Mouse (Mus musculus): ENCODE results near the gene Acbd4.

Gene Acbd4

DNA sequence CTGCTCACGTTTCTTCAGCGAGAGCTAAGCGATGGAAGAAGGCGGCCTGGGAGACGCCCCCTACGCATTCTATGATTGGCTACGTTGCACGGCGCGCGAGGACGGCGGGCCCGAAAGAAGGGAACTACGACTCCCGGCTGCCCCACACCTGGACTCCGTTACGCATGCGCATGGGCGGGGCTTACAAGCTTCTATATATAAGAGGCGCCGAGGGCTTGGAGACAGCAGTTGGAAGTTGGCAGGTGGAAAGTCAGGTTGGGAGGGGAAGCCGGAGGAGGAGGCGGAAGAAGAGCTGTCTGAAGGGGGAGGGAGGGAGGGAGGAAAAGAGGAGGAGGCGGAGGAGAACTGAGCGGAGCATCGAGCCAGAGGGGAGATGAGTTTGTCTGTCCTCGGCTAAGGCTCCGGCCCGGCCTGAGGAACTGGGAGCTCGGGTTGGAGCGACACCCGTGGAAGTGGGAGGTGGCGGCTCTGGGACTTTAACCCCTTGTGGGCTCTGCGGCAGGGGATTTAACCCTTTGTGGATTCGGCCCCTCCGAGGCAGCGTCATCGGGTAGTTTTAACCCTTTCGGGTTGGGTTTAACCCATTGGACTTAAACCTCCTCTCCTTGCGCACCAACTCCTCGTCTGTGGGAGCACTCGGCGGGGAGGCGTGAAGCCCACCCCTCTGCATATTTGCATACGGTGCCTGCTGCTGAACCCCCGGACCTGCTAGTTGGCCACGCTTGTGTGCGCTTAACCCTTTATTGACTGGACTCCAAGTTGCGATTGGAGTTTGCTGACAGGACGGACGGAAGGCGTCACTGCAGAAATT is 14.7 kb downstream of the Acbd4 start, which contains the start of gene Hexim1:
TSS of gene Hexim1 (plus strand) at position 224 of the 811 bp plus-strand sequence.
- ChIA-PET POLR2A (interaction anchor here (0.6 to 21.5 kb wide), 301 partner anchors 9 to 1937 kb away, joined by 3 to 2603 read pairs (median 4); partner anchors contain the start of genes Acbd4 (in 4 of the 4), Hexim2 (in 4 of the 4), Kif18b (in 4 of the 4) and Plcd3 (in 4 of the 4)), CTCF (interaction anchor here (0.6 to 4.5 kb wide), 30 partner anchors 10 to 1174 kb away, joined by 3 to 68 read pairs (median 4); partner anchors contain the start of genes Acbd4 (in 3 of the 4), Hexim2 (in 3 of the 4), Plcd3 (in 3 of the 4) and Tmub2 (in 1 of the 4))

DNA sequence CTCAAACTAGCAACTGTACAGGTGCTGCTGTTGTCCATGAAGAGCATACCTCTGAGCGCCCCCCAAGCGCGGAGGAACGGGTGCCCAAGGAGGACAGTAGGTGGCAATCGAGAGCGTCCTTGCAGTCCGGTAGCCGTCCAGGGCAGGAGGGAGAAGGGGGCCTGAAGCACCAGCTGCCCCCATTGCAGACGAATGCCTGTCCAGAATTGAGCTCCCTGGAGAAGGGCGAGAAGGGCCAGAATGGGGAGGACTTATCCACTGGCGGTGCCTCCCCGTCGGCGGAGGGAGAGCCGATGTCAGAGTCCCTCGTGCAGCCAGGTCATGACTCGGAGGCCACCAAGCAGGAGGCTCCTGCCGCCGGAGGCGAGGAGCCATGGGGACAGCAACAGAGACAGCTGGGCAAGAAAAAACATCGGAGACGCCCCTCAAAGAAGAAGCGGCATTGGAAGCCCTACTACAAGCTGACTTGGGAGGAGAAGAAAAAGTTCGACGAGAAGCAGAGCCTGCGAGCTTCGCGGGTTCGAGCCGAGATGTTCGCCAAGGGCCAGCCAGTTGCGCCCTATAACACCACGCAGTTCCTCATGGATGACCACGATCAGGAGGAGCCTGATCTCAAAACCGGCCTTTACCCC is 15.6 kb downstream of the Acbd4 start:
- ChIA-PET POLR2A (interaction anchor here (0.5 to 21.5 kb wide), 55 partner anchors 13 to 1938 kb away, joined by 3 to 2603 read pairs (median 7); partner anchors contain the start of genes Hexim2 (in 4 of the 4), Acbd4 (in 3 of the 4), Plcd3 (in 3 of the 4) and Map3k14 (in 2 of the 4)), CTCF (interaction anchor here in 3 of 4 experiments (0.6 to 4.5 kb wide), 12 partner anchors 13 to 1173 kb away, joined by 3 to 68 read pairs (median 6); partner anchors contain the start of genes Acbd4 (in 1 of the 3), Hexim2 (in 1 of the 3), Plcd3 (in 1 of the 3) and Tmub2 (in 1 of the 3))

DNA sequence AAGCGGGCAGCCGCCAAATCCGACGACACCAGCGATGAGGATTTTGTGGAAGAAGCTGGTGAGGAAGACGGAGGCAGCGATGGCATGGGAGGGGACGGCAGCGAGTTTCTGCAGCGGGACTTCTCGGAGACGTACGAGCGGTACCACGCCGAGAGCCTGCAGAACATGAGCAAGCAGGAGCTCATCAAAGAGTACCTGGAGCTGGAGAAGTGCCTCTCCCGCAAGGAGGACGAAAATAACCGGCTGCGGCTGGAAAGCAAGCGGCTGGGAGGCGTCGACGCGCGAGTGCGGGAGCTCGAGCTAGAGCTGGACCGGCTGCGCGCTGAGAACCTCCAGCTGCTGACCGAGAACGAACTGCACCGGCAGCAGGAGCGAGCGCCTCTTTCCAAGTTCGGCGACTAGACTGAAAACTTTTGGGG is 16.1 kb downstream of the Acbd4 start:
- ChIA-PET POLR2A (interaction anchor here (0.5 to 21.5 kb wide), 43 partner anchors 9 to 514 kb away, joined by 3 to 2603 read pairs (median 7); partner anchors contain the start of genes Hexim2 (in 4 of the 4), Acbd4 (in 3 of the 4), Plcd3 (in 3 of the 4) and Map3k14 (in 2 of the 4)), CTCF (interaction anchor here in 3 of 4 experiments (0.6 to 4.5 kb wide), 12 partner anchors 13 to 377 kb away, joined by 3 to 68 read pairs (median 6); partner anchors contain the start of genes Acbd4 (in 1 of the 3), Hexim2 (in 1 of the 3) and Plcd3 (in 1 of the 3))

DNA sequence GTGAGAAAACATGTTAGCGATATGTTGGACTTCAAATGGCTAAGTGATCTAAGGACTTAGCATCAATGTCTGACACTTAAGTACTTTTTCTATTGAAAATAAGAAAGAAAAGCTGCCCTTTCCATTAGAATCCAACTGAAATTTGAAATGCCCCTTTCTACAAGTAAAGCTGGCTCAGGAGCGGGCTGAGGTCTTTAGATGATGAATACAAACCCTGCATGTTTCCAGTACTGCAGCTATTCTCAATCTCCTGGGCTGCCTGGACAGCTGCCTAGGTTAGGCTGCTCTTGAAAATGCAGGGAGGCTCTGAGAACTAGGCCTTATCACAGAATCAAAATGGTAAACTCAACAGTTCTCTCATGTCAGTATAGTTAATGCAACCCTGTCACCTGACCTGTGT is 17.4 kb downstream of the Acbd4 start:
- ChIA-PET CTCF (interaction anchor here in 1 of 4 experiments (1.2 kb wide), 1 partner anchor 21 kb away, joined by 3 read pairs; no protein-coding TSS in a partner anchor), POLR2A (interaction anchor here (1.4 to 21.5 kb wide), 9 partner anchors 11 to 194 kb away, joined by 3 to 2603 read pairs (median 391); partner anchors contain the start of genes Hexim2 (in 4 of the 4), Acbd4 (in 2 of the 4), Plcd3 (in 2 of the 4) and Kif18b (in 1 of the 4))

DNA sequence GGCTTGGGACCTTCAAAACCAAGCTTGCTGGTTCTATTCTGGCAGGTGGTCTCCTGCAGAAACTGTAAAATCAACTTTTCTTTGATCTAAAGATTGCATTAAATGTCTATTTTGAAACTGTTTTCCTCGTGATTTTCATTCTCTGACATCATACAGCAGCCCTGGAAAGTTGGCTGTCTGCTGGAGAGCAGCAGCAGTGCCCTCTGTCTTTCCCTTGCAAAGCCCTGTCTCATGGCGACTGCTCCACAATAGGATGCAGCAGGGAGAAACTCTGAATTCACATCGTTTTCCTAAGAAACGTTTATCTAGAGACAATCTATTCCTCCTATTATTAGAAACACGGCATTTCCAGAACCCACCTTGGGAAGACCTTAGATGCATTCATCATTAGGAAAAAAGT is 18.1 kb downstream of the Acbd4 start:
- ChIA-PET CTCF (no interaction called here), POLR2A (interaction anchor here in 3 of 4 experiments (9.0 to 21.5 kb wide), 4 partner anchors 11 to 19 kb away, joined by 391 to 2603 read pairs (median 1166); partner anchors contain the start of genes Hexim2 (in 3 of the 3), Acbd4 (in 1 of the 3) and Plcd3 (in 1 of the 3))

DNA sequence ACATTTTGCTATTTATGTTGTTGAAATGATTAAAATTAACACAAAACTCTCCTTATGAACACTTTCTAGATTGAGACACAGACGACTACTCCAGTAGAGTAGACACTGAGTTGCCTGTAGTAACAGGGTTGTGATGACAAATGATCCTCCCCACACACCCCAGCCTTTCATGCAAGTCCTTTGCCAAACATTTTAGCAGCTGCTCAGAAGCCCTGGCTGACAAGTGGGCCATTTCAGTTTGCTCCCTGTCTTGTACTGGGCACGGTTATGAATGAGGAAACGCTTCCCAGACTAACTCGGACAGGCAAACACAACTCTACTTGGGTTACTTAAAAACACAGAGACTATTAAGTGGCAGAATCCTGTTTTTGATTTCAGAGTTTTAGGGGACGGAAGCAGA is 18.8 kb downstream of the Acbd4 start:
- POLR2A ChIA-PET = interaction anchor here in 3 of 4 experiments (0.6 to 4.9 kb wide), 6 partner anchors 9 to 90 kb away, joined by 3 to 57 read pairs (median 5); partner anchors contain the start of gene Hexim2 (in 2 of the 3)
- CTCF ChIA-PET = interaction anchor here in 1 of 4 experiments (0.6 kb wide), 1 partner anchor 52 kb away, joined by 4 read pairs; no protein-coding TSS in a partner anchor

DNA sequence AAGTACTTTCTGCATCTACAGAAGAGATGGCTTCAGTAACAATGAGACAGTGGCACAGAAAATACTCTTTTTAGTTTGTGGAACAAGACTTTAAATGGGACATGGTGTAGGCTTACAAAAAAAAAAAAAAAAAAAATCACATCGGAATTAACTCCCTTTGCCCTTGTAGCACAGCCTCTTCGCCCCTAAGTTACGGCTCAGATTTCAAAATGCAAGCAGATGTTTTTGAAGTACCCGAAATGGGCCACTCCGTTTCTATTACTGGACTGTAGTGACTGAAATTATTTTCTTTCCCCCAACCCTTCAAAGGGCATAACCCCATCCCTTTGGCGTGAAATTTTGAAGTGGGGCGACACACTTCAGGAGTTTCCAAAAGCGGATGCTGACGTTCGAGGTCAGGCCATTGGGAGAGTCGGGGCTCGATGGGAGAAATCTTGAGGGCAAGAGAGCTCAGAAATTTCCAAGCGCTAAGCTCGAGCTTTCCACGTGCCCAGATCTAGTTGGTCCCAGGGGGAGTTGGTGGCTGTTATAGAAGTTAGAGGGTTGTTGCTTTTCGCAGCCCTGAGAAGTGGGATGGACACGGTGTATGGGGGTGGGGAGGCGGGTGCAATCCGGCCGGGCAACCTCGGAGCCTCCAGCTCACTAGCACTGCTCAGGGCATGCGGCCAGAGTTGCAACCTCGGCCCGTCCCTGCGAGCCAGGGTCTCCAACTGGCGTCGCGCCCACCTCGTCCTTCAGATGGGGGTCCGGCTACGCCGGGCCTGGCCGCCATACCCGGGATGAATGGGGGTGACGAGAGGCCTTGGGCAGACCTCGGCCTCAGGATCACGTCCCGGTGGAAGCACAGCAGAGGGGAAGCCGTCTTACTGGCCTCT is 30.5 kb downstream of the Acbd4 start, which contains the start of gene Hexim2:
TSS of gene Hexim2 (plus strand) at position 729 of the 875 bp plus-strand sequence.
- ChIA-PET CTCF (interaction anchor here (0.7 to 3.4 kb wide), 15 partner anchors 14 to 206 kb away, joined by 3 to 48 read pairs (median 8); partner anchors contain the start of genes Hexim1 (in 4 of the 4), Acbd4 (in 1 of the 4) and Plcd3 (in 1 of the 4)), POLR2A (interaction anchor here (0.5 to 33.6 kb wide), 87 partner anchors 9 to 1157 kb away, joined by 3 to 2603 read pairs (median 6); partner anchors contain the start of genes Hexim1 (in 4 of the 4), Acbd4 (in 3 of the 4), Plcd3 (in 3 of the 4) and Dcakd (in 2 of the 4))

DNA sequence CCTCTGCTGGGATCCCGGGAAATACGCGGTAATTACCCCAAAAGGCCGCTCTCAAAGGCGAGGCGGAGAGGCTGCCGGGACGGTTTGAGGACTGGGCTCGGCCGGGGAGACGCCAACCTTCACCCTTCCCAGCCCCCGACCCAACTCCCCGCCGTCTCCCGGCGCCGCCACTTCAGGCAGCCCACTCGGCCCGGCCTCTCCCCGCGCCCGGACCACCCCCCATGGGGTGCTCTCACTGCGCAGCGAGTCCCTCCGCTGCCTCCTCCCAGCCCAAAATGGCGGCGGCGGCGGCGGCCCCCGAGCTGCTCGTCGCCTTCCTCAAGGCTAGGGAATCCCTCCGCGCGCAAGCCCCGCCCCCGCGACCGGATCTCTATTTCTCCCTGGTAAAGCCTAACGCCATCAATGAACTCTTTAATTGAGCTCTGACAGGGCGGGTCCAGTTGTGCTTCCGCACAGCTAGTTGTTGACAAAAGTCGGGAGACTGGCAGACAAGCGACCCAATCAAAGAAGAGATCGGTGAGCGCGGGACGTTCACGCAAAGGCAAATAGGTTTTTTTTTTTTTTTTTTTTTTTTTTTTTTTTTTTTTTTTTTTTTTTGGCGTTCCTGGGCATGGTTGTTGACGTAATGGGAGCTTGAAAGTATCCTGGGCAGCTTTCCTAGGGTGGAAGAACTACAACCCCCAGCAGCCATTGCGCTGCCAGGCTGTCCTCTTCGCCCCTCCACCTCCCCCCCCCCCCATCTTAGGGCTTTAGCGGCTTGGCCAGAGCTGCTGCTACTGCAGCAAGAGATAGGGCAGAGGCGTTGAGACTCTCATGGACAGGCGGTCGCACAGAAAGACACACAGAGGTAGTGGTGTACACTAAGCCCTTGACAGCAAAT is 31.3 kb downstream of the Acbd4 start:
- ChIA-PET CTCF (interaction anchor here (0.5 to 3.4 kb wide), 45 partner anchors 10 to 1162 kb away, joined by 3 to 48 read pairs (median 5); partner anchors contain the start of genes Hexim1 (in 4 of the 4), Acbd4 (in 1 of the 4), Higd1b (in 1 of the 4) and Plcd3 (in 1 of the 4)), POLR2A (interaction anchor here (0.6 to 33.6 kb wide), 182 partner anchors 9 to 1896 kb away, joined by 3 to 2603 read pairs (median 4); partner anchors contain the start of genes Hexim1 (in 4 of the 4), Acbd4 (in 3 of the 4), Plcd3 (in 3 of the 4) and Plekhm1 (in 3 of the 4))

DNA sequence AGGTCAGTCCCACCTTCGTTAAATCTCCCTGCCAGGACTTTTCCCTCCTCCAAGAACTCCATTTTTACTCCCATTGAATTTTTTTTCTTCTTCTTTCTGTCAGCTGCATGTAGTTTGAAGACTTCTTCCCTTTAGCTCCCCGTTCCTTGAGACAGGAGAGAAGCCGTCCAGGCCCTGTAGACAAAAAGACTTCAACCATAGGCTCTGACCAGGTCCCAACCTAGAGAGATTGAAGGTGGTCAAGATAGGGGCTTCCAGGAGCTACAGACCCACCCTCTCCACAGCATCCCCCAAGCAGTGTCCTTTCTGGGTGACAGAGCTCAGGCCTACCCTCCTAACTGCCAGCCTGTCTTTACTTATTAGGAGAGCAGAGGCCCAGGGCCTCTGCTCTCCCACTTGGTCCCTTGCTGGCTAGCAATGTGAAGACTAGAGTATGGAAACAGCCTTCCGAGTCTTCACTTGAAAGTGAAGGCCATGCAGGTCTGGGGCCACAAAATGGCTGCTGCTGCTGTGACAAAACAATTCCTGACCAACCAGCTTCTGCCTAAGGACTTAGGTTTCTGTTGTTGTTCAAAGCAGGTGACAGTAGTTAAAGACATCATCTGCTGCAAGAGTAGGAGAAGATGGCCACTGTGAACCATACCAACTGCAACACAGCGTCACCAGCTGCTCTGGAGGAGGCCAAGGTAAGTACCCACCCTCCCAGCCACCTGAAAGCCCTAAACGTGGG is 32.1 kb downstream of the Acbd4 start:
- ChIA-PET POLR2A (interaction anchor here (0.6 to 33.6 kb wide), 163 partner anchors 8 to 1896 kb away, joined by 3 to 2603 read pairs (median 4); partner anchors contain the start of genes Hexim1 (in 4 of the 4), Acbd4 (in 3 of the 4), Plcd3 (in 3 of the 4) and Plekhm1 (in 3 of the 4)), CTCF (interaction anchor here (0.5 to 3.4 kb wide), 35 partner anchors 16 to 1163 kb away, joined by 3 to 48 read pairs (median 6); partner anchors contain the start of genes Hexim1 (in 3 of the 4), Acbd4 (in 1 of the 4) and Plcd3 (in 1 of the 4))

DNA sequence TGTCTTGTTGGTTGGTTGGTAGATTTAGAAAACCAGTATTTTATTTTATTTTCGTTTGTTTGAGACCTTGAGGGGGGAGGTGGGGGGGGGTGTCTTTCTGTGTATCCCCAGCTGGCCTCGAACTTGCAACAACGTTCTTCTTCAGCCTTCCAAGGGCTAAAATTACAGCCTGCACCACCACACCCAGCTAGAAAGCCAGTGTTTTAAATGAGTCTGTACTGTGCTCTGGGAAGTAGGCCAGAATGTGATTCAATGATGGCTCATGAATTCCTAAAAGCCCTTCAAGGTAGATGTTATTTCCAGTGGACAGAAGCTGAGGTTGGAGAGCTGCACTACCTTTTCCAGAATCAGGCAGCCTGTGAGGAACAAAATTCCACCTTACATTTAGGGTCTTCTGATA is 32.7 kb downstream of the Acbd4 start:
- ChIA-PET CTCF (interaction anchor here in 3 of 4 experiments (1.6 to 3.4 kb wide), 6 partner anchors 19 to 32 kb away, joined by 9 to 48 read pairs (median 18); partner anchors contain the start of genes Acbd4 (in 1 of the 3), Hexim1 (in 1 of the 3) and Plcd3 (in 1 of the 3)), POLR2A (interaction anchor here (0.6 to 33.6 kb wide), 28 partner anchors 9 to 1024 kb away, joined by 3 to 2603 read pairs (median 28); partner anchors contain the start of genes Hexim1 (in 4 of the 4), Acbd4 (in 3 of the 4), Plcd3 (in 3 of the 4) and Adam11 (in 1 of the 4))

DNA sequence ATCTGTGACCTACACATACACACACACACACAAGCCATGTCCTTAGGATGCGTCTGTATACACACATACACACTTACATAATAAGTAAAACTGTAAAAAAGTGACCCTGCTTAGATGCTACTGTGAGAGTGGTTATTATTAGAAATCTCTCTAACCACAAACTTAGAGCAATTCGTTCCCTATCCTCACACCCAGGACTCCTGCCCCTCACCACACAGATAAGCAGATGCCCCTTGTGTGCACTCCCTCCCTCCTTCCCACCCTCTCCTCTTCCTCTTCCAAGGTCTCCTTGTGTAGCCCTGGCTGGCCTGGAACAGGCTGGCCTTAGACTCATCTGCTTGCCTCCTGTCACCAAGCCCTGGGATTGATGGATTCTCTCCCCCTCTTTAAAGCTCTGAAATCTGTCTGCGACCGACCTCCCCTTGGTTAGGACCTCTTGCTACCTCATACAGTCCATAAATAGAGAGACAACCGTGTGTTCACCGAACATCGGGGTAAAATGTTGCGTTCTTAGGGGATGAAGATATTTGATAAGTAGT is 34.6 kb downstream of the Acbd4 start:
- ChIA-PET POLR2A (interaction anchor here in 3 of 4 experiments (0.6 to 33.6 kb wide), 8 partner anchors 7 to 138 kb away, joined by 3 to 2603 read pairs (median 92); partner anchors contain the start of genes Hexim1 (in 3 of the 3), Acbd4 (in 1 of the 3) and Plcd3 (in 1 of the 3)), CTCF (interaction anchor here in 2 of 4 experiments (0.8 to 1.1 kb wide), 2 partner anchors 24 to 33 kb away, joined by 3 to 4 read pairs; no protein-coding TSS in a partner anchor)

DNA sequence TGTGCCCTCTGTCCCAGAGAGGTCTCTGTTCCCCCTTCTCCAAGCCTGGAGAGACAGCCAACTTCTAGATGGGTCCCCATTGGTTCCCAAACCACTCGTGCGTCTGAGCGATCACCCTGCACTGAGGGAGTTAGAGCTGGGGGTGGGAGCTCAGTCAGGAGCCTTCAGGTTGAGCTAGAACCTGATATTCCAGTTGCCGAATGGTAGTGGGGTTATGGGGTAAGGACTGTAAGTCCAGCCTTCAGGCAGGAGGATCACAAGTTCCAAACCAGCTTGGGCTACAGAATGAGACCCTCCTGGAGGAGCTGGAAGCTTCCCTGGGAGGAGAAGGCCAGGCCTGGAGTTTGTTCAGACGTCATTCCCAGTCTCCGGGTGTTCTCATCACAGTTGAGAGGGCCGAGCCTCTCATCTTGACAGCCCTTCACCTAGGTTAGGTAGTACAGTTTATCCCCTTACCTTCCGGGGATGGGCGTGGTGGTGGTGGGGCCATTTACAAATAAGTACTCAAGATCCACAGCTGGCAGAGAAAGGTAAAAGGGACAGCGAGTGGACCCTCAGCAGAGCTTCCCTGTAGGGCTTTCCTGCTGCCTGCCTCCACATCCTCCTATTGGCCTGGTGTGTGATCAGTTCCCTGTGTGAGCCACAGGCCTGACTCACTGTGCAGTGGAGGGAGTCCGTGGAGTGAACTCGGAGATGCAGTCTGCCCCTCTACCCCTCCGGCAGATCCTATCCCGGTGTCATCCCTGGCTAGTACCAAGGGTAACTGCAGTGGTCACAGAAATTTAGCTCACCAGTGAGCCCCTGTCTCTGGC is 38.7 kb downstream of the Acbd4 start:
- ChIA-PET POLR2A (interaction anchor here (0.7 to 33.6 kb wide), 24 partner anchors 7 to 193 kb away, joined by 3 to 2603 read pairs (median 8); partner anchors contain the start of genes Hexim1 (in 3 of the 4), Acbd4 (in 2 of the 4), Hexim2 (in 2 of the 4) and Plcd3 (in 2 of the 4)), CTCF (interaction anchor here (0.6 to 5.2 kb wide), 11 partner anchors 18 to 468 kb away, joined by 3 to 30 read pairs (median 3); partner anchors contain the start of gene Hexim1 (in 1 of the 4))

DNA sequence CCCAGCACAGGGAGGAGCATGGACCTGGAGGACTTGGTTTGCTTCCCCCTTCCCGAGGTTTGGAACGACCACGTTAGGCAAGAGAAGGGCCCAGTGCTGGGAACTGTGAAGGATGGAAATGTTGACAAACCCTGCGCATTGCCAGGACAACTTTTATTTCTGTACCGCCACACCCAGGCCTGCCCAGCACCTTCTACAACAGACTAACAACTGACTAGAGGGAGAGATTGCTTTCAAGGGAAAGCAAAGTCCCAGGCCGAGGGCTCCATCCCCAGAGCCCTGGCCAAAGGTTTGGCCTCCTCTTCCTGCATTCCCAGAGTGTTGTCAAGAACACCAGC is 39.2 kb downstream of the Acbd4 start:
- ChIA-PET CTCF (interaction anchor here (0.6 to 5.2 kb wide), 10 partner anchors 18 to 568 kb away, joined by 3 to 30 read pairs (median 4); partner anchors contain the start of genes Acbd4 (in 1 of the 4) and Plcd3 (in 1 of the 4)), POLR2A (interaction anchor here in 3 of 4 experiments (0.6 to 33.6 kb wide), 20 partner anchors 8 to 240 kb away, joined by 3 to 2603 read pairs (median 8); partner anchors contain the start of genes Hexim1 (in 3 of the 3), Acbd4 (in 2 of the 3), Hexim2 (in 2 of the 3) and Plcd3 (in 2 of the 3))
